Comparison of ENCODE assay signal across 20 mouse cellular contexts in genomic region chr11:94680639-94681038, GRCm38 (mm10). TPM values are rescaled to one million over a fixed set of nuclear protein-coding genes. Genes with fewer than 3 reads are reported as not detected.
A peak's percentile ranks its signal among the peaks of the same experiment; 100 is the strongest.
DNase-seq lines count a peak whose midpoint lies in the region; ATAC-seq and TF ChIP-seq lines count a peak whose summit lies in the region.
"Had no signal": no experiment of that assay in that cellular context is flagged by ENCODE, and none has a peak within 500 bp of the region (broad histone marks: within the 10 kb centered on the region; RNA-seq: fewer than 3 reads in every experiment).

No protein-coding gene starts in this region.

- no peak overlapping the region for H3K27ac ChIP-seq in intestine, postnatal 0 days (ENCODE audit: low read depth, low read length)
- H3K27ac ChIP-seq in intestine, embryonic 15.5 days = no peak overlapping the region
- H3K27ac ChIP-seq in lung, postnatal 0 days (ENCODE audit: low read length) = no peak overlapping the region
- peak overlapping the region; percentile 76 for H3K27ac ChIP-seq in macrophage
- H3K27ac ChIP-seq: heart, embryonic 13.5 days; hindbrain, embryonic 12.5 days; midbrain, embryonic 15.5 days; neural tube, embryonic 12.5 days; stomach, embryonic 15.5 days had no signal

- no peaks in the 10 kb centered on the region for H3K27me3 ChIP-seq in intestine, postnatal 0 days (replicated peaks; ENCODE audit: control insufficient read depth, insufficient read depth, low read length)
- no peaks in the 10 kb centered on the region for H3K27me3 ChIP-seq in intestine, embryonic 15.5 days (replicated peaks)
- H3K27me3 ChIP-seq in lung, postnatal 0 days (replicated peaks; ENCODE audit: insufficient read depth, low read length) = no peaks in the 10 kb centered on the region
- H3K27me3 ChIP-seq: heart, embryonic 13.5 days; hindbrain, embryonic 12.5 days; midbrain, embryonic 15.5 days; neural tube, embryonic 12.5 days; stomach, embryonic 15.5 days had no signal

- peaks cover 19% of the 10 kb centered on the region for H3K79me2 ChIP-seq in macrophage (ENCODE audit: inconsistent target)

- no peak overlapping the region for H3K4me2 ChIP-seq in intestine, postnatal 0 days (replicated peaks; ENCODE audit: low read depth)
- H3K4me2 ChIP-seq in intestine, embryonic 15.5 days (replicated peaks) = no peak overlapping the region
- H3K4me2 ChIP-seq in lung, postnatal 0 days (replicated peaks; ENCODE audit: low read depth, low read length) = no peak overlapping the region
- H3K4me2 ChIP-seq: heart, embryonic 13.5 days; hindbrain, embryonic 12.5 days; midbrain, embryonic 15.5 days; neural tube, embryonic 12.5 days; stomach, embryonic 15.5 days had no signal

- no peaks in the 10 kb centered on the region; the same call in 1 of the 2 replicates for H3K4me1 ChIP-seq in intestine, postnatal 0 days (replicated peaks; ENCODE audit: control insufficient read depth, insufficient read depth, low read length)
- peaks cover 13% of the 10 kb centered on the region for H3K4me1 ChIP-seq in intestine, embryonic 15.5 days (replicated peaks)
- H3K4me1 ChIP-seq in lung, postnatal 0 days (ENCODE audit: insufficient read depth, low read depth, low read length) = no peaks in the 10 kb centered on the region; the same call in 1 of the 2 replicates

- H3K4me3 ChIP-seq in intestine, postnatal 0 days (ENCODE audit: low read depth, low read length) = no peak overlapping the region
- H3K4me3 ChIP-seq in intestine, embryonic 15.5 days (replicated peaks) = no peak overlapping the region
- H3K4me3 ChIP-seq in lung, postnatal 0 days (ENCODE audit: low read depth, low read length) = no peak overlapping the region
- no peak overlapping the region for H3K4me3 ChIP-seq in macrophage (ENCODE audit: inconsistent target)
- H3K4me3 ChIP-seq: heart, embryonic 13.5 days; hindbrain, embryonic 12.5 days; midbrain, embryonic 15.5 days; neural tube, embryonic 12.5 days; stomach, embryonic 15.5 days had no signal

- H3K9me3 ChIP-seq in intestine, postnatal 0 days (ENCODE audit: control insufficient read depth) = no peaks in the 10 kb centered on the region
- H3K9me3 ChIP-seq in intestine, embryonic 15.5 days = no peaks in the 10 kb centered on the region
- no peaks in the 10 kb centered on the region for H3K9me3 ChIP-seq in lung, postnatal 0 days (ENCODE audit: low read length)
- H3K9me3 ChIP-seq: G1E; heart, embryonic 13.5 days; hindbrain, embryonic 12.5 days; midbrain, embryonic 15.5 days; neural tube, embryonic 12.5 days; stomach, embryonic 15.5 days had no signal

- no peak for DNase-seq in lung, postnatal 0 days (ENCODE audit: low spot score)
- DNase-seq in lung, postnatal 25 days (ENCODE audit: low spot score) = no peak
- DNase-seq in ES-CJ7 (ENCODE audit: low read depth, low spot score) = peak; percentile 70
- DNase-seq in right cerebral cortex, postnatal 25 days = no peak
- DNase-seq: cerebellum, adult 11-12 months; embryo, embryonic 11 days; gastrocnemius, postnatal 14 days; kidney, adult 18-20 months had no signal

- no peak for ATAC-seq in intestine, postnatal 0 days
- ATAC-seq in intestine, embryonic 15.5 days = no peak
- ATAC-seq in lung, postnatal 0 days = no peak
- ATAC-seq: activated CD4-positive, CD25-positive, alpha-beta regulatory T cell, adult 4 months; forebrain, embryonic 16.5 days; midbrain, embryonic 15.5 days had no signal

- no peak for TF ChIP-seq EP300 in lung, postnatal 0 days (IDR thresholded peaks at IDR 0.05)

- no peak overlapping the region for H3K9ac ChIP-seq in intestine, postnatal 0 days (ENCODE audit: low read depth, low read length)
- no peak overlapping the region for H3K9ac ChIP-seq in intestine, embryonic 15.5 days
- no peak overlapping the region for H3K9ac ChIP-seq in lung, postnatal 0 days (replicated peaks; ENCODE audit: low read depth)
- H3K9ac ChIP-seq: heart, embryonic 13.5 days; hindbrain, embryonic 12.5 days; midbrain, embryonic 15.5 days; neural tube, embryonic 12.5 days; stomach, embryonic 15.5 days had no signal

- TF ChIP-seq CTCF in intestine, postnatal 0 days (IDR thresholded peaks at IDR 0.05; ENCODE audit: low read depth) = peak; percentile 43
- TF ChIP-seq CTCF in lung, postnatal 0 days (IDR thresholded peaks at IDR 0.05) = peak; percentile 21

- H3K36me3 ChIP-seq in intestine, postnatal 0 days (ENCODE audit: control insufficient read depth, insufficient read depth) = no peaks in the 10 kb centered on the region
- H3K36me3 ChIP-seq in intestine, embryonic 15.5 days = no peaks in the 10 kb centered on the region
- H3K36me3 ChIP-seq in lung, postnatal 0 days (ENCODE audit: insufficient read depth, low read length) = no peaks in the 10 kb centered on the region
- no peaks in the 10 kb centered on the region for H3K36me3 ChIP-seq in macrophage (ENCODE audit: inconsistent target)
- H3K36me3 ChIP-seq: heart, embryonic 13.5 days; hindbrain, embryonic 12.5 days; midbrain, embryonic 15.5 days; neural tube, embryonic 12.5 days; stomach, embryonic 15.5 days had no signal

RNA-seq across cellular contexts. Expression of gene Xylt2, which starts 3.3 kb away (rescaled TPM):
- 8.0 and 8.2 TPM in 2 replicates for polyA plus RNA-seq in intestine, postnatal 0 days (2015; fragmentation: Nextera tagmentation; extraction: Ambion mirVana)
- polyA plus RNA-seq in intestine, embryonic 15.5 days (2015; fragmentation: Nextera tagmentation; extraction: Ambion mirVana) = 16.1 and 16.6 TPM in 2 replicates
- polyA plus RNA-seq in lung, postnatal 0 days (2015; fragmentation: Nextera tagmentation; extraction: Ambion mirVana) = 13.3 and 14.1 TPM in 2 replicates
- 100 to 1,000 TPM; 131 to 694 (median 376) TPM for total RNA-seq in macrophage (2018; cell fraction: chromatin; rRNA removed)
- 100 to 1,000 TPM in 16 of 26 experiments, 10 to 100 TPM in 10; 58.5 to 226 (median 116) TPM for total RNA-seq in macrophage (2018; cell fraction: cytosol; rRNA removed)
- total RNA-seq in macrophage (2018; cell fraction: nucleus; rRNA removed) = 100 to 1,000 TPM; 141 to 673 (median 328) TPM
- polyA plus RNA-seq in macrophage (2018) = 65.3 to 164 TPM (median 81.4 TPM) in 3 replicates

RNA-seq across cellular contexts. Expression of gene Gm11541, which starts 23.7 kb away (rescaled TPM):
- 0.07 TPM in 1 of 2 replicates, not detected in the other for polyA plus RNA-seq in intestine, postnatal 0 days (2015; fragmentation: Nextera tagmentation; extraction: Ambion mirVana)
- 0.43 and 0.54 TPM in 2 replicates for polyA plus RNA-seq in intestine, embryonic 15.5 days (2015; fragmentation: Nextera tagmentation; extraction: Ambion mirVana)
- polyA plus RNA-seq in lung, postnatal 0 days (2015; fragmentation: Nextera tagmentation; extraction: Ambion mirVana) = 0.69 and 1.3 TPM in 2 replicates
- under 1 TPM in 10 of 26 experiments, not detected in 16; 0.33 to 0.86 (median 0.60) TPM for total RNA-seq in macrophage (2018; cell fraction: chromatin; rRNA removed)
- under 1 TPM in 17 of 26 experiments, not detected in 9; 0.05 to 0.44 (median 0.27) TPM for total RNA-seq in macrophage (2018; cell fraction: cytosol; rRNA removed)
- under 1 TPM in 8 of 26 experiments, not detected in 18; 0.28 to 0.97 (median 0.44) TPM for total RNA-seq in macrophage (2018; cell fraction: nucleus; rRNA removed)
- polyA plus RNA-seq in macrophage (2018) = 0.30 TPM in 1 of 3 replicates, not detected in the others
- total RNA-seq: gastrocnemius, postnatal 14 days; left cerebral cortex, adult 8-10 months had no signal
- polyA plus RNA-seq: activated CD4-positive, CD25-positive, alpha-beta regulatory T cell, adult 4 months; forebrain, embryonic 16.5 days; G1E; heart, embryonic 13.5 days; midbrain, embryonic 15.5 days had no signal

RNA-seq across cellular contexts. Expression of gene Eme1, which starts 26.9 kb away (rescaled TPM):
- polyA plus RNA-seq in intestine, postnatal 0 days (2015; fragmentation: Nextera tagmentation; extraction: Ambion mirVana) = 3.7 and 4.2 TPM in 2 replicates
- polyA plus RNA-seq in intestine, embryonic 15.5 days (2015; fragmentation: Nextera tagmentation; extraction: Ambion mirVana) = 16.2 and 18.0 TPM in 2 replicates
- polyA plus RNA-seq in lung, postnatal 0 days (2015; fragmentation: Nextera tagmentation; extraction: Ambion mirVana) = 0.87 and 1.0 TPM in 2 replicates
- 10 to 100 TPM in 17 of 26 experiments, 1 to 10 TPM in 9; 5.1 to 54.9 (median 14.7) TPM for total RNA-seq in macrophage (2018; cell fraction: chromatin; rRNA removed)
- total RNA-seq in macrophage (2018; cell fraction: cytosol; rRNA removed) = 1 to 10 TPM in 15 of 26 experiments, under 1 TPM in 11; 0.61 to 1.7 (median 1.1) TPM
- total RNA-seq in macrophage (2018; cell fraction: nucleus; rRNA removed) = 10 to 100 TPM in 9 of 26 experiments, 1 to 10 TPM in 17; 2.5 to 19.2 (median 7.1) TPM
- polyA plus RNA-seq in macrophage (2018) = 0.60 to 4.3 TPM (median 1.5 TPM) in 3 replicates

RNA-seq across cellular contexts. Expression of gene Mrpl27, which starts 27.1 kb away (rescaled TPM):
- 148 and 158 TPM in 2 replicates for polyA plus RNA-seq in intestine, postnatal 0 days (2015; fragmentation: Nextera tagmentation; extraction: Ambion mirVana)
- polyA plus RNA-seq in intestine, embryonic 15.5 days (2015; fragmentation: Nextera tagmentation; extraction: Ambion mirVana) = 134 and 148 TPM in 2 replicates
- polyA plus RNA-seq in lung, postnatal 0 days (2015; fragmentation: Nextera tagmentation; extraction: Ambion mirVana) = 113 and 118 TPM in 2 replicates
- 10 to 100 TPM in 12 of 26 experiments, 1 to 10 TPM in 14; 3.0 to 20.9 (median 9.1) TPM for total RNA-seq in macrophage (2018; cell fraction: chromatin; rRNA removed)
- 100 to 1,000 TPM in 17 of 26 experiments, 10 to 100 TPM in 9; 68.6 to 149 (median 112) TPM for total RNA-seq in macrophage (2018; cell fraction: cytosol; rRNA removed)
- total RNA-seq in macrophage (2018; cell fraction: nucleus; rRNA removed) = 10 to 100 TPM in 24 of 26 experiments, 1 to 10 TPM in 2; 7.6 to 47.6 (median 26.1) TPM
- polyA plus RNA-seq in macrophage (2018) = 67.1 to 97.3 TPM (median 81.8 TPM) in 3 replicates

RNA-seq across cellular contexts. Expression of gene Lrrc59, which starts 51.1 kb away (rescaled TPM):
- 165 and 172 TPM in 2 replicates for polyA plus RNA-seq in intestine, postnatal 0 days (2015; fragmentation: Nextera tagmentation; extraction: Ambion mirVana)
- polyA plus RNA-seq in intestine, embryonic 15.5 days (2015; fragmentation: Nextera tagmentation; extraction: Ambion mirVana) = 232 and 251 TPM in 2 replicates
- 72.9 and 75.0 TPM in 2 replicates for polyA plus RNA-seq in lung, postnatal 0 days (2015; fragmentation: Nextera tagmentation; extraction: Ambion mirVana)
- 10 to 100 TPM; 29.3 to 84.4 (median 47.7) TPM for total RNA-seq in macrophage (2018; cell fraction: chromatin; rRNA removed)
- total RNA-seq in macrophage (2018; cell fraction: cytosol; rRNA removed) = 100 to 1,000 TPM in 25 of 26 experiments, 10 to 100 TPM in 1; 98.2 to 155 (median 109) TPM
- 10 to 100 TPM; 39.3 to 93.5 (median 58.7) TPM for total RNA-seq in macrophage (2018; cell fraction: nucleus; rRNA removed)
- polyA plus RNA-seq in macrophage (2018) = 83.8 to 180 TPM (median 108 TPM) in 3 replicates
